Mouse (Mus musculus): ENCODE results near the gene Stk10. TPM values are rescaled to one million over a fixed set of nuclear protein-coding genes. Genes with fewer than 3 reads are reported as not detected.
A peak's percentile ranks its signal among the peaks of the same experiment; 100 is the strongest.

Stk10 gene
- polyA plus RNA-seq, 1 experiment from 2014 or later = 2.0 TPM

- Histone ChIP-seq H3K4me3 (no peak overlapping the region), H3K9me3 (no peaks in the 10 kb centered on the region), H3K27ac (no peak overlapping the region), H3K4me1 (peaks cover 39% of the 10 kb centered on the region), H3K36me3 (replicated peaks) (no peaks in the 10 kb centered on the region), H3K27me3 (ENCODE audit: poor library complexity, severe bottlenecking) (no peaks in the 10 kb centered on the region)
- WGBS = 78% methylated on average over 10 of the region's 10 CpGs
- no peak for DNase-seq (ENCODE audit: extremely low spot score, low spot score)
These were observed 23.4 kb downstream of the Stk10 start for GRCm38 (mm10) chr11:32556333-32556990.

GRCm38 (mm10) chr11:32558026-32558425, 24.9 kb downstream of the Stk10 start:
- Histone ChIP-seq H3K4me3 (no peak overlapping the region), H3K27me3 (ENCODE audit: poor library complexity, severe bottlenecking) (no peaks in the 10 kb centered on the region), H3K27ac (no peak overlapping the region), H3K9me3 (no peaks in the 10 kb centered on the region), H3K4me1 (peaks cover 37% of the 10 kb centered on the region), H3K36me3 (replicated peaks) (no peaks in the 10 kb centered on the region)
- DNase-seq (ENCODE audit: extremely low spot score, low spot score) = no peak
- WGBS = 97% methylated on average over 4 of the region's 4 CpGs

GRCm38 (mm10) chr11:32558677-32559076, 25.6 kb downstream of the Stk10 start:
- H3K27ac ChIP-seq = no peak overlapping the region
- DNase-seq (ENCODE audit: extremely low spot score, low spot score) = no peak
- peaks cover 37% of the 10 kb centered on the region for H3K4me1 ChIP-seq
- H3K9me3 ChIP-seq = no peaks in the 10 kb centered on the region
- no peak overlapping the region for H3K4me3 ChIP-seq
- WGBS = 79% methylated on average over 8 of the region's 8 CpGs
- H3K27me3 ChIP-seq (ENCODE audit: poor library complexity, severe bottlenecking) = no peaks in the 10 kb centered on the region
- no peaks in the 10 kb centered on the region for H3K36me3 ChIP-seq (replicated peaks)

- H3K27ac ChIP-seq = no peak overlapping the region
- no peak for DNase-seq (ENCODE audit: extremely low spot score, low spot score)
- H3K9me3 ChIP-seq = no peaks in the 10 kb centered on the region
- 81% methylated on average over 12 of the region's 12 CpGs for WGBS
- H3K27me3 ChIP-seq (ENCODE audit: poor library complexity, severe bottlenecking) = no peaks in the 10 kb centered on the region
- H3K4me3 ChIP-seq = no peak overlapping the region
- H3K4me1 ChIP-seq = peaks cover 50% of the 10 kb centered on the region
- H3K36me3 ChIP-seq (replicated peaks) = no peaks in the 10 kb centered on the region
These were observed 27.1 kb downstream of the Stk10 start for GRCm38 (mm10) chr11:32560015-32560770.

GRCm38 (mm10) chr11:32561465-32562355, 28.6 kb downstream of the Stk10 start:
- no peaks in the 10 kb centered on the region for H3K36me3 ChIP-seq (replicated peaks)
- no peaks in the 10 kb centered on the region for H3K27me3 ChIP-seq (ENCODE audit: poor library complexity, severe bottlenecking)
- WGBS = 81% methylated on average over 10 of the region's 10 CpGs
- H3K4me3 ChIP-seq = no peak overlapping the region
- no peaks in the 10 kb centered on the region for H3K9me3 ChIP-seq
- H3K4me1 ChIP-seq = peaks cover 45% of the 10 kb centered on the region
- 0 out of 2 replicates have a peak overlapping the region, but pooled peaks have one; percentile 5 for H3K27ac ChIP-seq
- DNase-seq (ENCODE audit: extremely low spot score, low spot score) = no peak

- Histone ChIP-seq H3K9me3 (no peaks in the 10 kb centered on the region), H3K36me3 (replicated peaks) (no peaks in the 10 kb centered on the region), H3K4me3 (no peak overlapping the region), H3K27ac (no peak overlapping the region), H3K4me1 (peaks cover 54% of the 10 kb centered on the region), H3K27me3 (ENCODE audit: poor library complexity, severe bottlenecking) (no peaks in the 10 kb centered on the region)
- DNase-seq (ENCODE audit: extremely low spot score, low spot score) = no peak
- WGBS = 57% methylated on average over 5 of the region's 5 CpGs
These were observed 29.6 kb downstream of the Stk10 start for GRCm38 (mm10) chr11:32562706-32563105.

- Histone ChIP-seq H3K4me1 (peaks cover 54% of the 10 kb centered on the region), H3K27ac (0 out of 2 replicates have a peak overlapping the region, but pooled peaks have one; percentile 25)
- WGBS = 20% methylated on average over 3 of the region's 3 CpGs
These were observed 30.6 kb downstream of the Stk10 start for GRCm38 (mm10) chr11:32563660-32564059.

GRCm38 (mm10) chr11:32564629-32565028, 31.5 kb downstream of the Stk10 start:
- H3K36me3 ChIP-seq (replicated peaks) = no peaks in the 10 kb centered on the region
- H3K4me1 ChIP-seq = peaks cover 54% of the 10 kb centered on the region
- no peak for DNase-seq (ENCODE audit: extremely low spot score, low spot score)
- H3K9me3 ChIP-seq = no peaks in the 10 kb centered on the region
- no peak overlapping the region for H3K4me3 ChIP-seq
- WGBS = 73% methylated on average over 4 of the region's 4 CpGs
- H3K27me3 ChIP-seq (ENCODE audit: poor library complexity, severe bottlenecking) = no peaks in the 10 kb centered on the region
- H3K27ac ChIP-seq = 0 out of 2 replicates have a peak overlapping the region, but pooled peaks have one; percentile 12

More at GRCm38 (mm10) chr11:32563660-32564059, 30.6 kb downstream of the Stk10 start:
- DNase-seq (ENCODE audit: extremely low spot score, low spot score) = no peak
- no peaks in the 10 kb centered on the region for H3K36me3 ChIP-seq (replicated peaks)
- H3K27me3 ChIP-seq (ENCODE audit: poor library complexity, severe bottlenecking) = no peaks in the 10 kb centered on the region
- no peak overlapping the region for H3K4me3 ChIP-seq
- no peaks in the 10 kb centered on the region for H3K9me3 ChIP-seq

GRCm38 (mm10) chr11:32565088-32565487, 32.0 kb downstream of the Stk10 start:
- Histone ChIP-seq H3K36me3 (replicated peaks) (no peaks in the 10 kb centered on the region), H3K4me1 (peaks cover 54% of the 10 kb centered on the region), H3K27ac (no peak overlapping the region), H3K27me3 (ENCODE audit: poor library complexity, severe bottlenecking) (no peaks in the 10 kb centered on the region), H3K9me3 (no peaks in the 10 kb centered on the region), H3K4me3 (no peak overlapping the region)
- no peak for DNase-seq (ENCODE audit: extremely low spot score, low spot score)
- 53% methylated on average over 8 of the region's 8 CpGs for WGBS

GRCm38 (mm10) chr11:32566184-32566583, 33.1 kb downstream of the Stk10 start:
- peaks cover 47% of the 10 kb centered on the region for H3K4me1 ChIP-seq

GRCm38 (mm10) chr11:32567000-32567855, 34.1 kb downstream of the Stk10 start:
- Histone ChIP-seq H3K27ac (no peak overlapping the region), H3K9me3 (no peaks in the 10 kb centered on the region), H3K4me3 (no peak overlapping the region), H3K27me3 (ENCODE audit: poor library complexity, severe bottlenecking) (no peaks in the 10 kb centered on the region), H3K4me1 (peaks cover 38% of the 10 kb centered on the region), H3K36me3 (replicated peaks) (no peaks in the 10 kb centered on the region)
- WGBS = 90% methylated on average over 10 of the region's 10 CpGs
- no peak for DNase-seq (ENCODE audit: extremely low spot score, low spot score)

More at GRCm38 (mm10) chr11:32566184-32566583, 33.1 kb downstream of the Stk10 start:
- Histone ChIP-seq H3K36me3 (replicated peaks) (no peaks in the 10 kb centered on the region), H3K27me3 (ENCODE audit: poor library complexity, severe bottlenecking) (no peaks in the 10 kb centered on the region), H3K9me3 (no peaks in the 10 kb centered on the region), H3K27ac (no peak overlapping the region), H3K4me3 (no peak overlapping the region)
- 90% methylated on average over 6 of the region's 6 CpGs for WGBS
- no peak for DNase-seq (ENCODE audit: extremely low spot score, low spot score)

- H3K9me3 ChIP-seq = no peaks in the 10 kb centered on the region
- 88% methylated on average over 7 of the region's 7 CpGs for WGBS
- H3K4me1 ChIP-seq = peaks cover 31% of the 10 kb centered on the region
- H3K27ac ChIP-seq = no peak overlapping the region
- H3K36me3 ChIP-seq (replicated peaks) = no peaks in the 10 kb centered on the region
- no peak for DNase-seq (ENCODE audit: extremely low spot score, low spot score)
- no peak overlapping the region for H3K4me3 ChIP-seq
- no peaks in the 10 kb centered on the region for H3K27me3 ChIP-seq (ENCODE audit: poor library complexity, severe bottlenecking)
These were observed 35.0 kb downstream of the Stk10 start for GRCm38 (mm10) chr11:32568060-32568459.
